Mouse (Mus musculus) frontal cortex, adult 2 months (tissue): Measurements from ENCODE around the gene Gm7075. TPM values are rescaled to one million over a fixed set of nuclear protein-coding genes. Genes with fewer than 3 reads are reported as not detected.
"Not testable (repeated sequence)": the region's sequence is repeated elsewhere in the genome, so short reads cannot be mapped to it uniquely, and the experiment has no call there.

Experiments used
- DNase-seq, 2 experiments: peaks; one replicate each; pipeline ENCODE4 v3.0.0; 2022; ENCODE audit warnings: low spot score in 1 of 2; ENCODE audit errors: extremely low spot score in 1 of 2
- polyA plus RNA-seq: library from polyadenylated mRNA; depleted of rRNA; stranded (reverse); fragments of >200 nt; gene quantifications from 2 replicates; pipeline ENCODE4 v1.2.3, GENCODE M21; 2012; rRNA removed

The Gm7075 gene
- polyA plus RNA-seq: not detected in 2 replicates

DNA sequence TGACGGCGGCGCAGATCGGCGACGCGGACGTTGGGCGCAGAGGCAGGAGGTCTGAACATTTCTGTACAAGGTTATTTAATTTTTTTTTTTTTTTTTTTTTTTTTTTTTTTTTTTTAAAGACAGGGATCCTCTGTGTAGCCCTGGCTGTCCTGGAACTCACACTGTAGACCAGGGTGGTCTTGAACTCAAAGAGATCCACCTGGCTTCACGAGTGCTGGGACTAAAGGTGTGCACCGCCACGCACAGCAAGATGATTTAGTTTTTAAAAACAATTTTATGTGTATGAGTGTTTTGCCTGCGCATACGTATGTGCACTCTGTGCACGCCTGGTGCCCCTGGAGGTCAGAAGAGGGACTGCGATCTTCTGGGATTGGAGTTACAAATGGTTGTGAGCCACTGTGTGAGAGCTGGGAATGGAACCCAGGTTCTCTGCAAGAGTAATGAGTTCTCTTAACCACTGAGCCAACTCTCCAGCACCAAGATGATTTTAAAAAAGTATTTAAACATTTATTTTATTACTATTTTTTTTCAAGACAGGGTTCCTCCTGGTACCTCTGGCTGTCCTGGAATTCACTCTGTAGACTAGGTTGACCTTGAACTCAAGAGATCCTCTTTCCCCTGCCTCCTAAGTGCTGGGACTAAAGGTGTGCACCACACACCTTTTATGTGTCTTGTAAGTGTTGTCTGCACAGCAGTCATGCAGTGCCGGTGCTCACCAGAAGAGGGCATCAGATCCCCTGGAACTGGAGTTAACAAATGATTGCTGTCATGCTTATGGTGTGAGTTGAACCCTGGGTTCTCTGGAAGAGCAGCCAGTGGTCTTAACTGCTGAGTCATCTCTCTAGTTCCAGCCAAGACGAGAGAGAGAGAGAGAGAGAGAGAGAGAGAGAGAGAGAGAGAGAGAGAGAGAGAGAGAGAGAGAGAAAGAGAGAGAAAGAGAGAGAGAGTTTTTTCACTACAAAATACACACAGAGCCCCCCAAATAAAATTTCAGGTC, at the start of gene Gm7075:
Gene Gm7075, minus strand, starts transcription at position 51 of the 997 bp plus-strand sequence.
- peak in 1 of 2 experiments; percentile 46 for DNase-seq

DNA sequence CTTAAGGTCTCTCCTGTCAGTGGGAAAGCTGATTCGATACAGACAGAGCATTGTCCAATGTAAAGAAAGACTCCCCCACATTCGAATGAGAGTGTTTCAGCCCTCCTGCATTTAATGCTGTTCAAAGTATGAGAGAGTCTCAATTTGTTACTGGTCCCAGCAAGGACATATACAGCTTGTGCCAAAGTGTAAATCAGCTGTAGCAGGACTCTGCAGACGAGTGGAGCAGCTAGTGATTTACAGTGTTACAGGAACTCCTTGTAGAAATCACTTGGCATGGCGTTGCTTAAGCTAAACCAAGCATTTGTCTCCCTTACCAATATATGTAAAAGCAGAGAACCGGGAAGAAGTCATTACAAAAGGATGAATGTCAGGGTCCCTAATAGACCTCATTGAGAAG, 39.3 kb upstream of the Gm7075 start:
- DNase-seq: no peak

DNA sequence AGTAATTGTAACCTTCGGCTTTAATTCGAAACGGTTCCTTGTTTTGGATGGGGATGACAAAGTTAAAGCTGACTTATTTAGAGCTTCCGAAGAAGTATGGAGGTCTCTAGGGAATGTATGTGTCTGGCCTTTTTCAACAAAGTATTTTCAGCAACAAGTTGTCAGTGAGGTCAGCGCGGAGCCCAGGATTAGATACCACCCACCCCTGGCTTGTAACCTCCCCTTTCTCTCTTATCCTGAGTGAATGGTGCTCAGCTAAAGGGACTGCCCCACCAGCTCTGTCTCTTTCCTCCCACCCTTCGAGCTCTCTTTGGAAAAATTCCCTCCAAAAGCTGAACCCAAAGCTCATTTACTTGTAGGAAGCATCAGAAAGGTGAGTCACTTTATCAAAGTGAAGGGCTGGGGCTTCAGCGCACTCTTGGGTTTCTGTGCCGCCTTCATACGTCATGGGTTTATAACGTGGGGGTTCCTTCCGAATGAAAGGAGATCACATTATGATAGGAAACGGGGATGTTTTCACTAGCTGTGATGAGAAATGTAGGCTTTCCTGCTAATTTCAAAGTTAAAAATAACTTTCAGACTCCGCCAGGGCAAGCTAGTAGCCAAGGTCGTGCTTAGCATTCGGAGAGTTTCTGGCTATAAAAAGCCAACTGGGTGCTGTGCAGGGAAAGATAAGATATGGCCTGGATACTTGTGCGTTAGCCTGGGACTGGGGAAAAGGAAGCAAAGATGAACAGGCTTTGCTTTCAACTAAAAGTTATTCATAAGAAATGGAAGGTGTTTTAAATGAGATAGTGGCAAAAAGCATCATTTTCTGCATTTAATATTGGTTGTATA, 35.9 kb upstream of the Gm7075 start:
- DNase-seq: no peak

DNA sequence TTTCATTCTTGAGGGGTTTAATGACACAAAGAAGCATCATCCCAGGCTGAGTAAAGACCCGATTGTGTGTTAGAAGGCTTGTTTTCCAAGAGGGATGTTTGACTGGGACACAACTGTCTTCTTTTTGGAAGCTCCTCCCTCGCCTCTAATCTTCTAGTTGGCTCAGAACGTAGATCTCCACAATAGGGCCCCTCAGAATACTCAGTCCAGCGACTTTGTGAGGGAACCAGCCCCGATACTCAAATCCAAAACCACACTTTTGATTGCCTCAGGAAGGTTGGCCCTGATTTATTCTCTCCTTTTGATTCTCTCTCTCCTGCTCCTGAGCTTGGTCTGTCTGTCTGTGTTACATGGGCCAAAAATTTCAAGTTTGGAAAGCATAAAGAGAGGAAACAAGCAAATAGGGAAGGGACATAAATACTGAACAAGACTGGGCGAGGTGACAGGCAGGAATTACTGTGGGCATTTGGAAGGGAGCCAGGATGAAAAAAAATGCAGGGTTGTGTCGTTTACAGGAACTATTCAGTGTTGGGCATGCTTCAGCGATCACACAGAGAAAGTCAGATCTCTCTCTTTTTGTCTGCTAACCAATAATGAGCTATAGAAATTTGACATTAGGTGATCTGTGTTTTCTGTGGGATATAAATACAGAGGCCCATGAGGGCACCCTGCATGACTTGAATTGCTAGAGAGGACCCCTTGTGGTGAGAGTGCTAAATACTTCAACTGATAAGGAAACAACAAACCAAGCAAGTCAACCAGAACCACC, 33.7 kb upstream of the Gm7075 start:
- no peak for DNase-seq

DNA sequence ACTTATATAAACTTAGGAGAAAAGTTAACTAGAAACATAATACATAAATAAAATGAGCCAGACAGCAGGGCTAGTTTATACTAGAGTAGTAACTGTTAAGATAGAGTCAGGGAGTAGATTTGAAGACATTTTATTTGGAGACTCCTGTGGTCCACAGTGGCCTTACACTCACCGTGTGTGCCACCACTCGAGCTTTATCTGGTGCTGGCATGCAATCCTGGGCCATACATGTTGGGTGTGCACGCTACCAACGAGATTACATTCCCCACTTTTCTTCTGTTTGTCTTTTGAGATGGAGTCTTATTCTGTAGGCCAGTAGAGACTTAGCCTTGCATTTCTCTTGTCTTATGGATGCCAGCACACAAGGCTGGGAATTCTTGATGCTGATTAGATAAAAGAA, 32.3 kb upstream of the Gm7075 start:
- DNase-seq: no peak

DNA sequence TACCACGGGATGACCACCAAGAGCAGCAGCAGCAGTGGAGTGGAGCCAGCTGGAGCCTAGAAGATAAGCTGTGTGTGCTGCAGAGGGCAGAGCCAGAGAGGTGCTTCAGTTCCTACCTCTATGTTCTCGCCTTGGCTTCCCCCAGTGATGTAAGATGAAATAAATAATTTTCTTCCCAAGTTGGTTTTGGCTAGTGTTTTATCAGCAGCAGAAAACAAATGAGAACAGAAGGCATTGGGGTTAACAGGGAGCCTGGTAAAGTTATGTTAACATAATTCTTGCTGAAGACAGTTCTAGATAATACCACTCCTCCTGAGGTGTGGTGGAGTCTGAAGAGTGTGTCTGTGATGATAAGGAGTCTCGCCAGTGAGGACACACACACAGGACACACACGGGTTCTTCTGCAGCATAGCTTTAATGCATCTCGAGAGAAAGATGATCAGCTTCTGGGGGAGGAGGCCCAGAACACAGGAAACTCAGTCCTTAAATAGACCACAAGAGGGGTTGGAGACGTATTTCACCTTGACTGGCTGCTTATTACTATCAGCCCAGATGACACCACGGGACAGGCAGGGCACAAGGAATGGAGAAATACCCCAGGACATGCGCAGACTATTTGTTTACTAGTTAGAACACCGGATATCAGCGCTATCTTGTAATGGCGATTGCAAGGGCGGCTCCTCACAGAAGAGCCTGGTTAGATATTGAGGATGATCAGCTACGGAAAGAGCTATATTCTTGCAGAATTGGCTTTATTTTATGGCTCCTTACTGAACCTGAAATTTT, 23.2 kb upstream of the Gm7075 start:
- not testable (repeated sequence) for DNase-seq

DNA sequence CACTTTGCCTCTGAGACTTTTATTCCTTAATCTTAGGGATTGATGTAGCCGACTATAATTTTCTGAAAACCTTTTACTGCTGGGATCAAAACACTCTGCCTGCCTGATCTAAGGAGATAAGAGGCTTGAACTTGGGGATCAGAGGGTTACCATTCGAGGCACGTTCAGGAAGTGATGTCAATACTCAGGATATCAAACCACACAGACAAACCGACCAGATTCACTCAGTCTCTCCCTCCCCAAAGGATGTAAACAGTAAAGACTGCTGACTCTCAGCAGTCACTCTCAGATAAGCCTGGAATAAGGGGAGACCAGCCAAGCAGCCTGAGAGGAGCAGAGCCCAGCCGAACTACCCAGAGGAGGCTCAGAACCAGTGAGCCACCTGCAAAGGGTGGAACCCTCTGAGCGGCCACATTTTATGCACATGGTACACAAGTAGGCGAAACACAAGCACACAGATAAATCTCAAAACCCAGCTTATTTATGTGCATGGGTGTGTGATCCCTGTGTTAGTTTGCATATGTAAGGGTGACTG, 18.2 kb upstream of the Gm7075 start:
- DNase-seq: no peak

DNA sequence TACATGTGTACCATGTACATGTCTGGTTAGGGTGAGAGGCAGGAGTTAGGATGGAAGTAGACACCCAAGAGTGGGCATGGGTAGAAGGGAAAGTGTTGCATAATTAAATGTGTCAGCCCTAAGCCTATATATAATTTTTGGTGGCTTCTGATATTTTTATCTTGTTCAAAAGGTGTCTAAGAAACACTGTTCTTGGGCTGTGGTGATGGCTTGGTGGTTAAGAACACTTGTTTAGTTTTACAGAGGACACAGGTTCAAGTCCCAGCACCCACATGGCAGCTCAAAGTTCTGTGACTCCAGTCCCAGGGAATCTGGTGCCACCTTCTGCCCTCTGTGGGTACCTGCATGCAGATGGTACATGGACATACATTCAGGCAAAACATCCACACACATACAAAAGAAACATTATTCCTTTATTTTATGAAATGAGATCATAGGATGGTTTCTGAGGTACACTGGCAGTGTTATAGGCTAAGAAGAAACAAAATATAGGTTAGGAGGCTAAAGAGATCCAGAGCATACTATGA, 17.2 kb upstream of the Gm7075 start:
- DNase-seq: no peak

DNA sequence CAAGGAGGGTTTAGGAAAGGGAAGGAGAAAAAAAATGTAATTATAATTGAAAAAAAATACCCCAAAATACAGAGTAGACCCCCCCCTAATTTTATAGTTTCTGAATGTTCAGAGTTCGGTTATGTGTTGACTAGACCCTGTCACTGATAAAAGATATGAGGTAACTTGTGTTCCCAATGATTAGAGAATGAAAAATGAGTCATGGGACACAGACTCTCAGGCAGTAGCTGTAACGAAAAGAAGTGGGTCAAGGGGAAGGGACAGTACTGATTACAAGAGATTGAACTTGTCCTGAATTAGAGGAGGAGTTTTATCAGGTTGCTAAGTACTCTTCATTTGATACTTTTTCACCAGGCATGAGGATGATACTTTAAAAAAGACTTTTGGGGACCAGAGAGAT, 11.3 kb upstream of the Gm7075 start:
- no peak for DNase-seq

DNA sequence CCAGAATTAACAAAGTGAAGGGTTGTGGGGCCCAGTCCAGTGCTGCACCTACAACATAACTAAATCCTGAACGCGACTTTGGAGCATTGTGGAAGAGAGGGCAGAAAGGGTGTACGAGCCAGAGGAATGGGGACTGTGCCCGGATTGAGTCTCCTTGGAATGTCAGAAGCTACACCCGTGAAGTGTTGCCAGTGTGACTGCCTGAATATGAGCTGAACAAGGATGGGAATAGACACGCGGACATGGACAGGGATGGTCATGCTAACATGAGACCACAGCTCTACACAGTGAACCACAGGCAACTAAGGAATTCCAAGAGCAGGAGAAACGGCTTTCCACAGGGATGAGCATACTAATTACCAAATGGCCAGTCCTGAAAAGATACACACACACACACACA, 10.5 kb upstream of the Gm7075 start:
- DNase-seq: no peak

DNA sequence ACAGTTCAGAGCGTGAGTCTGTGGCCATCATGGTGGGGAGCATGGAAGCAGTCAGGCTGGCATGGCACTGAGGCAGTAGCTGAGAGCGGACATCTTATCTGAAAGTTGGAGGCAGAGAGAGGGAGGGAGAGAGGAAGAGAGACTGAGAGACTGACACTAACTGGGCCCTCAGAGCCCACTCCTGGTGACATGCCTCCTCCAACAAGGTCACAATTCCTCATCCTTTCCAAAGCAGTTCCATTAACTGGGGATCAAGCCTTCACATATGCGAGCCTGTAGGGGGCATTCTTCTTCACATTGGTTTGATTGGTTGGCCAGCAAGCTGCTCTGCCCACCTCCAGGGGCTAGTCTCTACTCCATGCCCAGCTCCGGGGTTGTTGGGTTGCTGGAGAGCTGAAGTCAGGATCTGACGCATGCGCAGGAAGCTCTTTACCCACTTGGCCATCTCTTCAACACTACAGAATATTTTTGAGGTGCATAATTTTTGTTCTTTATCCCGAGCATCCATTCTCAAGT, 9.7 kb upstream of the Gm7075 start:
- DNase-seq: no peak

DNA sequence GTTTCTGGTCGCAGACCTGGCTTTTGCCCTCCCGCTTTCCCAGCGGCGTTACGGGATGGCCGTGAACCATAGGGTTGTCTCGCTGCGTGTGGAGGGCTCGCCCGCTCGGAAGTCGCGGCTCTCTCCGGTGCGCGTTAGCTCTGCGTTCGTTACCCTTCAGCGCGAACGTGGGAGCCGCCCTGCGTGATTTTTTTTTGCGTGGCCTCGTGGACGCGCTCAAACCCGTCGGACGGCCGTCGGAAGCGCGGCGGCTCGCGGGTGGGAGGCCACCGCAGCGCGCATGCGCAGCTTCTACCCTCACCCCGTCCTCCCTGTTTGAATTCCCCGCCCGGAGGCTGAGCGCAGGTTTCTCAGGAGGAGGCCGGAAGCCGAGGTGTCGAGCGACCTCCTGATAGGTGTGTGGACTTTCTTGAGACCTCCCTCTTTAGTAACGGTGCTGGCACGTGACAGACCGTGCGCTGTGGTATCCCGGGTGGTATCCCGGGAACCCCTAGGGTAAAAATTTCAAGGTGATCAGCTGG, 8.3 kb upstream of the Gm7075 start, which contains the start of gene Ctnna3:
Gene Ctnna3, plus strand, starts transcription at position 314 of the 521 bp plus-strand sequence.
- DNase-seq: peak; percentile 88 to 90

DNA sequence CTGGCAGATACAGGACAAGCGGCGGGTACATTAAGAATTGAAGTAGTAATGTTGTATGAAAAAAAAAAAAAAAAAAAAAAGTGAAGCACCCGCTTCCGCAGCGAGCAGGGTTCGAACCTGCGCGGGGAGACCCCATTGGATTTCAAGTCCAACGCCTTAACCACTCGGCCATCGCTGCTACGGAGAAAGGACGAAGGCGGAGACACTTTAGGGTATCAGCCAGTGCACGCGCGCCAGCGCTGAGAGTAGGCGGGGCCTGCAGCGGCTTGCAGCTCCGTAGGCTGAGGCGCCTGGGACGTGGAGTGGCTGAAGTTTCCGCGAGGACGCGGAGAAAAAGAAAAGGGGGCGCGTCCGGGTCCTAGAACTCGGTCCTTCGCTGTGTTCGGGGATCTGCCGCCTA, 7.8 kb upstream of the Gm7075 start:
- peak; percentile 96 to 100 for DNase-seq

DNA sequence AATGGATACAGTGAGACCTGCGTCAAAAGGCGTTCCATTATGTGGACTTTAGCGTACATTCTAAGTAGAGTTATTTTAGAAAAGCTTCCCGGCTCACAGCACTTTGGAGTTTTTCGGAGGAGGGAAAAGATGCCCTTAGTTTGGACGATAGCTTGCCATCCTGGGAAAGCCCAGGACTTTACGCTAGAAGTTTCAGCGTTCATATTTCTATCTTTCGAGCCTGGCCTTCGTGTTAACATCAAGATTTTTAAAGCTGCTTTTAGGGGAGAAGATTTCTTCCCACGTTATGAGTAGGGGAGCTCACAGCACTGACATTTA, 7.4 kb upstream of the Gm7075 start:
- no peak for DNase-seq

DNA sequence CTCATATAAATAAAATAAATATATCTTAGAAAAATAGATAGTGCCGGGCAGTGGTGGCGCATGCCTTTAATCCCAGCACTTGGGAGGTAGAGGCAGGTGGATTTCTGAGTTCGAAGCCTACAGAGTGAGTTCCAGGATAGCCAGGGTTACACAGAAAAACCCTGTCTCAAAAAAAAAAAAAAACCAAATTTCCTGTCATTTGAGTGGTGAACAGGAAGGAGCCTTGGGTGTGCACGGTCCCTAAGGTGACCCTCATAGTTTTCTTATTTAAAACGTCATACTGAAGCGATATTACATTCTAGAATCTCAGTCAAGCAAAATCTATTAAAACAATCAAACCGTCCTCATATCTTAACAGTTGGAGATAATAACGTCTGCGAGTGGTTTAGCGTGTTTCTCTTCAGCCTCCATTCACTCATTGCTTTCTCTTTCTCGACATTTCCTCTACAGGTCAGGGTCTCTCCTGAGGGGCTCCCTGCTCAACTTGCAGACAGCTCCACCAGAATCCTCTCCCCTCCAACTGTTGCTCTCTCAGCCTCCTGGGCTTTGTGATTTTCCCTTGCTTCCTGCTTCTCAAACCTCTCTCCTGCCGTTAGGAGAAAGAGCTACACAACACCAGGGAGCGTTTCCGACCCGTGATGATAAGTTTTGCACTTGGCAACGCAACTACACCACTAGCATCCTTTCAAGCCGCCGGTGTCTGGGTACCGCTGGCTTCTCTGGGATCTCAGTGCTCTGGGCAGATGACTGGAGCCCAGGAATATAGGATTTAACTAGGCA, 6.8 kb upstream of the Gm7075 start:
- peak in 1 of 2 experiments; percentile 53 for DNase-seq

DNA sequence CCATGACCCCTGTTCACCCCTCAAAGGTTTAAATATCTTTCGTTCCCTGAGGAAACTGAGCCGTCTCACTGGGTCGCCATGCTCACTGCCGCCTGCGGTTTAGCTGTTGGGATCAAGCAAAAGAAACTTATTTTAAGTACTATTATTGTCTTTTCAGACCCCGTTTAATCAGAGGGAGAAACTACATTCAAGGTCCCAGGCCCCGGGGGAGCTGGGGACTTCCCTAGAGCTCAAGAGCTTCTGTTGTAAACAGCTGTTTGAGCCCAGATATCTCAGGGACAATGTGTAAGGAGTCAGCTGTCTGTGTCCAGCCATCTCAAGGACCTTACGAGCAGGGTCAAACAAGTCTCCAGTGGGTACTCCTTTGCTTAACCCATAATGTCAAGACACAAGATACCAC, 5.6 kb upstream of the Gm7075 start:
- no peak for DNase-seq

DNA sequence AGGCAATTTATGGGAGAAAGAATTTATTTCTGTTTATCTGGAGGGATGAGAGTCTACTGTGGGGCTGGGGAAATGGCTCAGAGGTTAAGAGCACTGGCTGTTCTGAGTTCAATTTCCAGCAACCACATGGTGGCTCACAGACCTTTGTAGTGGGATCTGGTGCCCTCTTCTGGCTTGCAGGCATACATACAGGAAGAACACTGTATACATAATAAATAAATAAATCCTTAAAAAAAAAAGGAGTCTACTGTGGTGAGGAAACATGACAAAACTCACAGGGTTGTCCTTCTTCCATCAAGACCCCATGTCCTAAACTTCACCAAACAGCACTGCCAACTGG, 2.9 kb upstream of the Gm7075 start:
- DNase-seq: peak in 1 of 2 experiments; percentile 37
